Mouse (Mus musculus): ENCODE measurements around the gene Mmp23. TPM values are rescaled to one million over a fixed set of nuclear protein-coding genes. Genes with fewer than 3 reads are reported as not detected.

Mmp23 gene
- total RNA-seq, 2 experiments from 2014 or later, result 2.8 to 4.2 TPM

- DNase-seq (ENCODE audit: low spot score in 2 of 2), result no peak
These were observed 51.2 kb downstream of the Mmp23 start for GRCm38 (mm10) chr4:155601997-155602456.

- peak; percentile 91 to 96 for DNase-seq (ENCODE audit: low spot score in 2 of 2)
These were observed 51.8 kb downstream of the Mmp23 start, which contains the start of gene Slc35e2 for GRCm38 (mm10) chr4:155601091-155601996. Slc35e2 (plus strand) TSS chr4:155601416.

Other genes starting within 250 kb of the Mmp23 start
- gene Cfap74, start 244.2 kb downstream of the Mmp23 start, total RNA-seq (2021), result 10 to 100 TPM; 10.5 to 11.1 TPM
- 1 to 10 TPM; 3.1 to 4.2 TPM for gene Tmem52, start 184.3 kb downstream of the Mmp23 start, total RNA-seq (2021)
- gene Gnb1, start 162.0 kb downstream of the Mmp23 start, total RNA-seq (2021), result 100 to 1,000 TPM; 690 to 729 TPM
- 10 to 100 TPM; 65.4 to 69.2 TPM for gene Nadk, start 91.0 kb downstream of the Mmp23 start, total RNA-seq (2021)
- gene Slc35e2, start 52.0 kb downstream of the Mmp23 start, total RNA-seq (2021), result 10 to 100 TPM; 39.3 to 42.3 TPM
- 10 to 100 TPM; 45.3 to 47.0 TPM for gene Cdk11b, start 28.5 kb downstream of the Mmp23 start, total RNA-seq (2021)
- not detected for gene Gm10563, start 8.0 kb downstream of the Mmp23 start, total RNA-seq (2021)
- 100 to 1,000 TPM; 106 to 112 TPM for gene Mib2, start 15.8 kb upstream of the Mmp23 start, total RNA-seq (2021)
- 10 to 100 TPM; 23.3 to 23.5 TPM for gene Fndc10, start 41.0 kb upstream of the Mmp23 start, total RNA-seq (2021)
- gene Ssu72, start 51.4 kb upstream of the Mmp23 start, total RNA-seq (2021), result 10 to 100 TPM; 81.4 to 89.1 TPM
- 10 to 100 TPM; 35.8 to 39.5 TPM for gene Tmem240, start 81.4 kb upstream of the Mmp23 start, total RNA-seq (2021)
- 10 to 100 TPM; 50.6 to 50.9 TPM for gene Atad3a, start 107.7 kb upstream of the Mmp23 start, total RNA-seq (2021)
- 10 to 100 TPM; 10.4 to 11.9 TPM for gene Vwa1, start 121.3 kb upstream of the Mmp23 start, total RNA-seq (2021)
- gene Tmem88b, start 132.5 kb upstream of the Mmp23 start, total RNA-seq (2021), result 10 to 100 TPM; 25.6 to 30.8 TPM
- not detected for gene Ankrd65, start 137.1 kb upstream of the Mmp23 start, total RNA-seq (2021)
- 10 to 100 TPM; 74.7 to 91.6 TPM for gene Mrpl20, start 149.5 kb upstream of the Mmp23 start, total RNA-seq (2021)
- gene Ccnl2, start 159.1 kb upstream of the Mmp23 start, total RNA-seq (2021), result 10 to 100 TPM; 70.4 to 79.3 TPM
- 100 to 1,000 TPM in 1 of 2 experiments, 10 to 100 TPM in 1; 97.4 to 106 TPM for gene Aurkaip1, start 177.9 kb upstream of the Mmp23 start, total RNA-seq (2021)
- gene Mxra8, start 186.3 kb upstream of the Mmp23 start, total RNA-seq (2021), result 1 to 10 TPM; 5.6 to 6.9 TPM
- gene Dvl1, start 194.0 kb upstream of the Mmp23 start, total RNA-seq (2021), result 10 to 100 TPM; 85.4 to 86.9 TPM
- gene Tas1r3, start 210.0 kb upstream of the Mmp23 start, total RNA-seq (2021), result under 1 TPM; 0.30 to 0.35 TPM
- gene Cptp, start 216.1 kb upstream of the Mmp23 start, total RNA-seq (2021), result 10 to 100 TPM; 31.9 to 33.2 TPM
- gene Ints11, start 216.2 kb upstream of the Mmp23 start, total RNA-seq (2021), result 10 to 100 TPM; 29.0 to 33.8 TPM
- 10 to 100 TPM; 45.8 to 54.9 TPM for gene Pusl1, start 238.4 kb upstream of the Mmp23 start, total RNA-seq (2021)
- 100 to 1,000 TPM; 105 to 120 TPM for gene Acap3, start 238.4 kb upstream of the Mmp23 start, total RNA-seq (2021)